Mouse (Mus musculus) spleen, postnatal 36 days (tissue): ENCODE data around the gene Adat2.

Experiments
- DNase-seq, 2 experiments: peaks; one replicate each; pipeline ENCODE4 v3.0.0; 2022; ENCODE audit warnings: low spot score in 2 of 2, mixed read lengths in 1 of 2

The Adat2 gene

GRCm38 (mm10) chr10:13596073-13596472, 43.4 kb downstream of the Adat2 start:
- DNase-seq, result no peak

- no peak for DNase-seq
Measured at GRCm38 (mm10) chr10:13596866-13597265, 44.2 kb downstream of the Adat2 start.

DNA sequence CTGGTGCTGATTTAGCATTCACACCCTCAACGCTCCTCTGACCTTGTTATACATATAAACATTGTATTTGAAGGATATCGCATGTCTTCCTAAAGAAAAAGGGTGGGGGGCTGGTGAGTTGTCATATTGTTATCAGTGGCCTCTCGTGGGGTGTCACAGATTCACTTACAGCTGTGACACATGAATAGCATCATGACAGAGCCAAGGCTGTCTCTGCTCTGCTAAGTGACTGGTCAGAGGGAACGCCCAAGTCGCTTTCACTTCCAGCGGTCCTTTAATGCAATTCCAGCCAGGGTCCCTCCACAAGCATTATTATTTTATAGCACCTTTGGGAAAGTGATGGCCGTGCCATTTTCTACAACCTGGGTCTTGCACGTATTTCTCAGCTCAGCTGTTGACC, 44.8 kb downstream of the Adat2 start:
- no peak for DNase-seq

GRCm38 (mm10) chr10:13600926-13601325, 48.2 kb downstream of the Adat2 start:
- no peak for DNase-seq
